Mouse (Mus musculus) left cerebral cortex, adult 6 months (tissue): ENCODE measurements around the gene Fes. TPM values are rescaled to one million over a fixed set of nuclear protein-coding genes. Genes with fewer than 3 reads are reported as not detected.

Experiments used
- long read RNA-seq, 2 experiments: library from polyadenylated mRNA; unstranded; transcript quantifications; one replicate each; pipeline ENCODE4 v2.0.0; 2019 to 2020
- polyA plus RNA-seq: library from polyadenylated mRNA; unstranded; fragments of <200 nt; fragmentation: Nextera tagmentation; gene quantifications from 2 replicates; pipeline ENCODE4 v1.2.3, GENCODE M21; 2021

Fes gene
- polyA plus RNA-seq, result 0.83 and 0.92 TPM in 2 replicates
- long read RNA-seq, experiment 1, partial matches to known transcripts, result 4 of 9 reads
- long read RNA-seq, experiment 1, other reads (novel, unspliced or antisense), result 3 of 9 reads
- long read RNA-seq, experiment 2, partial matches to known transcripts, result 0 of 1 reads
- long read RNA-seq, experiment 2, other reads (novel, unspliced or antisense), result 0 of 1 reads

GRCm38 (mm10) chr7:80387633-80388543 is at the start of gene Fes:
Gene Fes, minus strand, starts transcription at chr7:80387946.

GRCm38 (mm10) chr7:80405188-80405695 is 17.5 kb upstream of the Fes start, which contains the start of gene Furin:
Gene Furin, minus strand, starts transcription at chr7:80405436.

GRCm38 (mm10) chr7:80371041-80371751 is 16.6 kb downstream of the Fes start, which contains the start of gene Man2a2:
Gene Man2a2, minus strand, starts transcription at chr7:80371375.

GRCm38 (mm10) chr7:80342858-80343257 is 44.9 kb downstream of the Fes start, which contains the start of gene Hddc3:
Gene Hddc3, plus strand, starts transcription at chr7:80343104.

GRCm38 (mm10) chr7:80340793-80341192 is 47.0 kb downstream of the Fes start, which contains the start of gene Unc45a:
Gene Unc45a, minus strand, starts transcription at chr7:80341005.

Other genes starting within 250 kb of the Fes start
- gene Sema4b, start 201.1 kb downstream of the Fes start, polyA plus RNA-seq, result 8.1 and 11.0 TPM in 2 replicates
- 53.8 and 63.6 TPM in 2 replicates for gene Cib1, start 155.1 kb downstream of the Fes start, polyA plus RNA-seq
- 5.7 and 5.9 TPM in 2 replicates for gene Gdpgp1, start 155.1 kb downstream of the Fes start, polyA plus RNA-seq
- gene Ttll13, start 141.6 kb downstream of the Fes start, polyA plus RNA-seq, result 1.7 and 1.9 TPM in 2 replicates
- gene Ngrn, start 126.7 kb downstream of the Fes start, polyA plus RNA-seq, result 52.0 and 58.3 TPM in 2 replicates
- 11.1 and 11.4 TPM in 2 replicates for gene Vps33b, start 118.3 kb downstream of the Fes start, polyA plus RNA-seq
- 1.1 and 1.3 TPM in 2 replicates for gene Prc1, start 93.5 kb downstream of the Fes start, polyA plus RNA-seq
- 0.92 and 1.1 TPM in 2 replicates for gene Rccd1, start 63.5 kb downstream of the Fes start, polyA plus RNA-seq
- gene Unc45a, start 46.9 kb downstream of the Fes start, polyA plus RNA-seq, result 11.1 and 11.6 TPM in 2 replicates
- 32.9 and 39.4 TPM in 2 replicates for gene Hddc3, start 44.8 kb downstream of the Fes start, polyA plus RNA-seq
- gene Man2a2, start 16.6 kb downstream of the Fes start, polyA plus RNA-seq, result 12.0 and 14.3 TPM in 2 replicates
- gene Furin, start 17.5 kb upstream of the Fes start, polyA plus RNA-seq, result 1.5 and 4.3 TPM in 2 replicates
- gene Blm, start 147.2 kb upstream of the Fes start, polyA plus RNA-seq, result 0.61 and 0.77 TPM in 2 replicates